In genomic region chr6:144908646-144909045, GRCm38 (mm10) we compare ENCODE assay signal across 28 mouse cellular contexts.
DNase-seq lines count a peak whose midpoint lies in the region; ATAC-seq and TF ChIP-seq lines count a peak whose summit lies in the region.
"Had no signal": no experiment of that assay in that cellular context is flagged by ENCODE, and none has a peak within 500 bp of the region (broad histone marks: within the 10 kb centered on the region; RNA-seq: fewer than 3 reads in every experiment).

No protein-coding gene starts in this region.

- H3K9ac ChIP-seq in intestine, postnatal 0 days (ENCODE audit: low read depth, low read length): no peak overlapping the region
- no peak overlapping the region for H3K9ac ChIP-seq in intestine, embryonic 16.5 days (ENCODE audit: low read depth, low read length)
- H3K9ac ChIP-seq in liver, postnatal 0 days (replicated peaks): no peak overlapping the region
- H3K9ac ChIP-seq in liver, embryonic 12.5 days: no peak overlapping the region
- H3K9ac ChIP-seq: limb, embryonic 13.5 days; liver, embryonic 13.5 days; lung, embryonic 15.5 days; midbrain, embryonic 12.5 days; neural tube, embryonic 12.5 days had no signal

- no peak for TF ChIP-seq EP300 in liver, postnatal 0 days (IDR thresholded peaks at IDR 0.05; ENCODE audit: low read depth)

- TF ChIP-seq CTCF in intestine, postnatal 0 days (IDR thresholded peaks at IDR 0.05; ENCODE audit: low read depth): 0 out of 2 replicates have a peak, but pooled peaks have one; percentile 5
- TF ChIP-seq CTCF in liver, postnatal 0 days (IDR thresholded peaks at IDR 0.05; ENCODE audit: low read depth): peak; percentile 22; the same call in 1 of the 2 replicates

- no peak for DNase-seq in liver, postnatal 0 days
- DNase-seq in ES-CJ7 (ENCODE audit: low read depth, low spot score) (peak; percentile 55), ZHBTc4 (ENCODE audit: low read depth, low spot score) (peak; percentile 65)
- no peak for DNase-seq in gastrocnemius, adult 8-10 months (ENCODE audit: low spot score in 2 of 2)
- DNase-seq: adrenal gland, postnatal 25 days; cerebellum, adult 2 months; cerebellum, postnatal 14 days; heart, postnatal 14 days; kidney, adult 18-20 months; kidney, postnatal 10 days; liver, embryonic 13.5 days; lung, postnatal 36 days; right cerebral cortex, adult 18-20 months; spleen, adult 18-20 months; thymus, postnatal 14 days had no signal

- no peaks in the 10 kb centered on the region for H3K36me3 ChIP-seq in intestine, postnatal 0 days (ENCODE audit: control insufficient read depth, insufficient read depth)
- no peaks in the 10 kb centered on the region for H3K36me3 ChIP-seq in intestine, embryonic 16.5 days (ENCODE audit: control insufficient read depth, insufficient read depth, low read length)
- H3K36me3 ChIP-seq in liver, postnatal 0 days (replicated peaks; ENCODE audit: insufficient read depth, low read length): no peaks in the 10 kb centered on the region
- H3K36me3 ChIP-seq in liver, embryonic 12.5 days: no peaks in the 10 kb centered on the region
- H3K36me3 ChIP-seq: G1E; limb, embryonic 13.5 days; liver, embryonic 13.5 days; lung, embryonic 15.5 days; midbrain, embryonic 12.5 days; neural tube, embryonic 12.5 days had no signal

- no peaks in the 10 kb centered on the region for H3K4me1 ChIP-seq in intestine, postnatal 0 days (replicated peaks; ENCODE audit: control insufficient read depth, insufficient read depth, low read length)
- H3K4me1 ChIP-seq in intestine, embryonic 16.5 days (ENCODE audit: control insufficient read depth, insufficient read depth, low read length): no peaks in the 10 kb centered on the region
- no peaks in the 10 kb centered on the region for H3K4me1 ChIP-seq in liver, postnatal 0 days (ENCODE audit: insufficient read depth)
- H3K4me1 ChIP-seq in liver, embryonic 12.5 days: no peaks in the 10 kb centered on the region
- H3K4me1 ChIP-seq: limb, embryonic 13.5 days; liver, embryonic 13.5 days; midbrain, embryonic 12.5 days; neural tube, embryonic 12.5 days had no signal

- no peak overlapping the region for H3K4me3 ChIP-seq in intestine, postnatal 0 days (ENCODE audit: low read depth, low read length)
- H3K4me3 ChIP-seq in intestine, embryonic 16.5 days (ENCODE audit: low read length): no peak overlapping the region
- H3K4me3 ChIP-seq in liver, postnatal 0 days (ENCODE audit: low read depth, low read length): no peak overlapping the region
- H3K4me3 ChIP-seq in liver, embryonic 12.5 days: no peak overlapping the region
- H3K4me3 ChIP-seq: erythroblast, embryonic 14.5 days; limb, embryonic 13.5 days; liver, embryonic 13.5 days; lung, embryonic 15.5 days; midbrain, embryonic 12.5 days; myocyte; neural tube, embryonic 12.5 days had no signal

- H3K27ac ChIP-seq in intestine, postnatal 0 days (ENCODE audit: low read depth, low read length): no peak overlapping the region
- H3K27ac ChIP-seq in intestine, embryonic 16.5 days (ENCODE audit: low read length): no peak overlapping the region
- no peak overlapping the region for H3K27ac ChIP-seq in liver, postnatal 0 days (ENCODE audit: low read depth)
- no peak overlapping the region for H3K27ac ChIP-seq in liver, embryonic 12.5 days
- H3K27ac ChIP-seq: hindbrain, postnatal 0 days; limb, embryonic 13.5 days; liver, embryonic 13.5 days; lung, embryonic 15.5 days; midbrain, embryonic 12.5 days; neural tube, embryonic 12.5 days had no signal

- no peaks in the 10 kb centered on the region for H3K9me3 ChIP-seq in intestine, postnatal 0 days (ENCODE audit: control insufficient read depth)
- no peaks in the 10 kb centered on the region for H3K9me3 ChIP-seq in intestine, embryonic 16.5 days (ENCODE audit: control insufficient read depth, low read length)
- no peaks in the 10 kb centered on the region; the same call in 1 of the 2 replicates for H3K9me3 ChIP-seq in liver, postnatal 0 days (ENCODE audit: low read length)
- H3K9me3 ChIP-seq in liver, embryonic 12.5 days (replicated peaks): no peaks in the 10 kb centered on the region
- H3K9me3 ChIP-seq: limb, embryonic 13.5 days; liver, embryonic 13.5 days; lung, embryonic 15.5 days; midbrain, embryonic 12.5 days had no signal

- WGBS in intestine, postnatal 0 days: 95% methylated on average over 11 of the region's 11 CpGs
- WGBS in intestine, embryonic 16.5 days: 93% methylated on average over 11 of the region's 11 CpGs
- WGBS in liver, postnatal 0 days (ENCODE audit: insufficient replicate concordance): 88% methylated on average over 11 of the region's 11 CpGs
- 84% methylated on average over 11 of the region's 11 CpGs for WGBS in liver, embryonic 12.5 days (ENCODE audit: insufficient replicate concordance)

- no peak for ATAC-seq in intestine, postnatal 0 days
- ATAC-seq in intestine, embryonic 16.5 days: no peak
- ATAC-seq in liver, postnatal 0 days: no peak
- ATAC-seq in liver, embryonic 12.5 days: no peak
- no peak for ATAC-seq in inflammation-experienced regulatory T-cells, adult 6 months
- ATAC-seq: hindbrain, postnatal 0 days; Patski had no signal

- no peak overlapping the region for H3K4me2 ChIP-seq in intestine, postnatal 0 days (replicated peaks; ENCODE audit: low read depth)
- no peak overlapping the region for H3K4me2 ChIP-seq in intestine, embryonic 16.5 days (ENCODE audit: low read depth, low read length)
- no peak overlapping the region for H3K4me2 ChIP-seq in liver, postnatal 0 days (ENCODE audit: low read depth, low read length)
- no peak overlapping the region for H3K4me2 ChIP-seq in liver, embryonic 12.5 days
- H3K4me2 ChIP-seq: limb, embryonic 13.5 days; liver, embryonic 13.5 days; lung, embryonic 15.5 days; midbrain, embryonic 12.5 days; neural tube, embryonic 12.5 days had no signal

- no peaks in the 10 kb centered on the region for H3K27me3 ChIP-seq in intestine, postnatal 0 days (replicated peaks; ENCODE audit: control insufficient read depth, insufficient read depth, low read length)
- no peaks in the 10 kb centered on the region for H3K27me3 ChIP-seq in intestine, embryonic 16.5 days (replicated peaks; ENCODE audit: control insufficient read depth, insufficient read depth, low read length)
- H3K27me3 ChIP-seq in liver, postnatal 0 days (ENCODE audit: insufficient read depth, low read length): no peaks in the 10 kb centered on the region
- peaks cover 13% of the 10 kb centered on the region for H3K27me3 ChIP-seq in liver, embryonic 12.5 days (replicated peaks)
- H3K27me3 ChIP-seq: limb, embryonic 13.5 days; lung, embryonic 15.5 days; midbrain, embryonic 12.5 days; neural tube, embryonic 12.5 days; Patski had no signal

Comparison
In these comparisons a context has a peak if more than half of its experiments do, and no peak if none do; other contexts are left out.
1. DNase-seq: peak in ES-CJ7 (single experiment) and ZHBTc4 (single experiment); none in liver, postnatal 0 days (single experiment) and gastrocnemius, adult 8-10 months (0 of 2).